Mouse (Mus musculus) heart, embryonic 10.5 days (tissue): ENCODE data around the gene Arhgef19. TPM values are rescaled to one million over a fixed set of nuclear protein-coding genes. Genes with fewer than 3 reads are reported as not detected.

Experiments used
- DNase-seq: peaks from one replicate; pipeline ENCODE4 v3.0.0-alpha.2; 2017; ENCODE audit warnings: low spot score
- H3K27ac ChIP-seq: fragments of 300-500 bp; sonication (generic); 2 replicates; pipeline ENCODE4 v1.5.1; 2016; ENCODE audit warnings: mild to moderate bottlenecking
- H3K27me3 ChIP-seq: fragments of 300-500 bp; sonication (generic); 2 replicates; pipeline ENCODE4 v1.6.1; 2016; ENCODE audit warnings: mild to moderate bottlenecking; ENCODE audit not compliant: poor library complexity, insufficient read depth, severe bottlenecking
- H3K36me3 ChIP-seq: fragments of 300-500 bp; sonication (generic); 2 replicates; pipeline ENCODE4 v1.6.1; 2016; ENCODE audit warnings: mild to moderate bottlenecking, moderate library complexity
- H3K4me1 ChIP-seq: fragments of 300-500 bp; sonication (generic); 2 replicates; pipeline ENCODE4 v1.6.1; 2016; ENCODE audit warnings: mild to moderate bottlenecking
- H3K4me3 ChIP-seq: fragments of 300-500 bp; sonication (generic); 2 replicates; pipeline ENCODE4 v1.5.1; 2016; ENCODE audit warnings: mild to moderate bottlenecking, moderate library complexity
- H3K9me3 ChIP-seq: fragments of 300-500 bp; sonication (generic); 2 replicates; pipeline ENCODE4 v1.6.1; 2016; ENCODE audit warnings: mild to moderate bottlenecking, moderate library complexity
- WGBS: fragments of 180-500 bp; shearing (Covaris S2); methylation state at CpG from one replicate; pipeline ENCODE4 v1.1.7; 2016; 5-methylcytosine and 5-hydroxymethylcytosine counted together
- polyA plus RNA-seq: library from polyadenylated mRNA; unstranded; fragments of >200 nt; fragmentation: Nextera tagmentation; extraction: Ambion mirVana; gene quantifications from 2 replicates; pipeline ENCODE4 v1.2.1, GENCODE M21; 2016

Gene Arhgef19
- polyA plus RNA-seq, 1 experiment from 2014 or later: 3.7 TPM

- Histone ChIP-seq H3K27ac (peak overlapping the region; percentile 79), H3K4me3 (no peak overlapping the region), H3K9me3 (no peaks in the 10 kb centered on the region), H3K27me3 (peaks cover 54% of the 10 kb centered on the region), H3K36me3 (no peaks in the 10 kb centered on the region), H3K4me1 (peaks cover 66% of the 10 kb centered on the region)
- 30% methylated on average over 8 of the region's 8 CpGs for WGBS
- DNase-seq: no peak
Observed at GRCm38 (mm10) chr4:141283879-141284411, 44.6 kb downstream of the Arhgef19 start.

- Histone ChIP-seq H3K9me3 (no peaks in the 10 kb centered on the region), H3K36me3 (no peaks in the 10 kb centered on the region), H3K4me1 (peaks cover 63% of the 10 kb centered on the region), H3K27ac (no peak overlapping the region), H3K4me3 (no peak overlapping the region), H3K27me3 (peaks cover 60% of the 10 kb centered on the region)
- DNase-seq: no peak
- whole genome bisulfite sequencing: 72% methylated on average over 3 of the region's 3 CpGs
Observed at GRCm38 (mm10) chr4:141284486-141284885, 45.2 kb downstream of the Arhgef19 start.

GRCm38 (mm10) chr4:141285128-141285527, 45.8 kb downstream of the Arhgef19 start:
- Histone ChIP-seq H3K36me3 (no peaks in the 10 kb centered on the region), H3K4me1 (peaks cover 64% of the 10 kb centered on the region), H3K27ac (no peak overlapping the region; the same call in 1 of the 2 replicates), H3K27me3 (peaks cover 66% of the 10 kb centered on the region), H3K9me3 (no peaks in the 10 kb centered on the region), H3K4me3 (no peak overlapping the region)
- WGBS: 30% methylated on average over 8 of the region's 8 CpGs
- no peak for DNase-seq

GRCm38 (mm10) chr4:141286860-141287517, 47.7 kb downstream of the Arhgef19 start:
- Histone ChIP-seq H3K27me3 (peaks cover 75% of the 10 kb centered on the region), H3K4me1 (peaks cover 64% of the 10 kb centered on the region), H3K27ac (peak overlapping the region; percentile 67), H3K9me3 (no peaks in the 10 kb centered on the region), H3K36me3 (no peaks in the 10 kb centered on the region), H3K4me3 (peak overlapping the region; percentile 43)
- no peak for DNase-seq
- 9% methylated on average over 20 of the region's 20 CpGs for WGBS

GRCm38 (mm10) chr4:141287518-141288004, 48.3 kb downstream of the Arhgef19 start:
- Histone ChIP-seq H3K9me3 (no peaks in the 10 kb centered on the region), H3K27ac (peak overlapping the region; percentile 67), H3K4me1 (peaks cover 64% of the 10 kb centered on the region), H3K36me3 (no peaks in the 10 kb centered on the region), H3K4me3 (peak overlapping the region; percentile 43), H3K27me3 (peaks cover 77% of the 10 kb centered on the region)
- WGBS: 4% methylated on average over 15 of the region's 15 CpGs
- no peak for DNase-seq

GRCm38 (mm10) chr4:141288152-141288551, 48.9 kb downstream of the Arhgef19 start:
- peaks cover 83% of the 10 kb centered on the region for H3K27me3 ChIP-seq

GRCm38 (mm10) chr4:141291571-141292375, 52.5 kb downstream of the Arhgef19 start:
- Histone ChIP-seq H3K27me3 (peaks cover 96% of the 10 kb centered on the region), H3K27ac (peak overlapping the region; percentile 79)
- DNase-seq: no peak

More at GRCm38 (mm10) chr4:141288152-141288551, 48.9 kb downstream of the Arhgef19 start:
- Histone ChIP-seq H3K27ac (peak overlapping the region; percentile 67; the same call in 1 of the 2 replicates), H3K9me3 (no peaks in the 10 kb centered on the region), H3K4me3 (no peak overlapping the region), H3K36me3 (no peaks in the 10 kb centered on the region), H3K4me1 (peaks cover 67% of the 10 kb centered on the region)
- no peak for DNase-seq
- 41% methylated on average over 8 of the region's 8 CpGs for WGBS

GRCm38 (mm10) chr4:141295774-141296186, 56.5 kb downstream of the Arhgef19 start:
- DNase-seq: no peak
- Histone ChIP-seq H3K27ac (peak overlapping the region; percentile 70), H3K9me3 (no peaks in the 10 kb centered on the region), H3K4me1 (peaks cover 54% of the 10 kb centered on the region), H3K4me3 (peak overlapping the region; percentile 47), H3K27me3 (peaks cover 89% of the 10 kb centered on the region), H3K36me3 (no peaks in the 10 kb centered on the region)
- 5% methylated on average over 12 of the region's 15 CpGs for WGBS

More at GRCm38 (mm10) chr4:141291571-141292375, 52.5 kb downstream of the Arhgef19 start:
- peaks cover 70% of the 10 kb centered on the region for H3K4me1 ChIP-seq
- peak overlapping the region; percentile 62 for H3K4me3 ChIP-seq
- H3K36me3 ChIP-seq: no peaks in the 10 kb centered on the region
- WGBS: 2% methylated on average over 46 of the region's 47 CpGs
- no peaks in the 10 kb centered on the region for H3K9me3 ChIP-seq

GRCm38 (mm10) chr4:141297934-141298333, 58.6 kb downstream of the Arhgef19 start:
- Histone ChIP-seq H3K27me3 (peaks cover 88% of the 10 kb centered on the region), H3K4me1 (peaks cover 54% of the 10 kb centered on the region), H3K4me3 (no peak overlapping the region), H3K27ac (no peak overlapping the region), H3K9me3 (no peaks in the 10 kb centered on the region), H3K36me3 (no peaks in the 10 kb centered on the region)
- WGBS: 75% methylated on average over 7 of the region's 7 CpGs
- no peak for DNase-seq

- no peak overlapping the region for H3K4me3 ChIP-seq
- no peaks in the 10 kb centered on the region for H3K9me3 ChIP-seq
- H3K27me3 ChIP-seq: peaks cover 87% of the 10 kb centered on the region
- no peak for DNase-seq
- WGBS: 65% methylated on average over 13 of the region's 13 CpGs
- H3K27ac ChIP-seq: no peak overlapping the region
- peaks cover 54% of the 10 kb centered on the region for H3K4me1 ChIP-seq
- no peaks in the 10 kb centered on the region for H3K36me3 ChIP-seq
Observed at GRCm38 (mm10) chr4:141299356-141299755, 60.1 kb downstream of the Arhgef19 start.

- peaks cover 82% of the 10 kb centered on the region for H3K27me3 ChIP-seq
- H3K4me1 ChIP-seq: peaks cover 57% of the 10 kb centered on the region
- H3K36me3 ChIP-seq: no peaks in the 10 kb centered on the region
- H3K27ac ChIP-seq: no peak overlapping the region
- no peak for DNase-seq
- no peak overlapping the region for H3K4me3 ChIP-seq
- no peaks in the 10 kb centered on the region for H3K9me3 ChIP-seq
- WGBS: 57% methylated on average over 4 of the region's 4 CpGs
Observed at GRCm38 (mm10) chr4:141300196-141300595, 60.9 kb downstream of the Arhgef19 start.

- DNase-seq: peak; percentile 93
- Histone ChIP-seq H3K27ac (peak within 1 kb of the TSS; percentile 89), H3K27me3 (peaks cover 73% of the 10 kb centered on the region), H3K4me1 (peaks cover 57% of the 10 kb centered on the region), H3K9me3 (no peaks in the 10 kb centered on the region), H3K36me3 (no peaks in the 10 kb centered on the region), H3K4me3 (peak within 1 kb of the TSS; percentile 74)
- under 1% methylated on average over 35 of the region's 35 CpGs for WGBS
Observed at GRCm38 (mm10) chr4:141301116-141301553, 61.8 kb downstream of the Arhgef19 start, which contains the start of gene Epha2. TSS of gene Epha2 (plus strand) at chr4:141301240.
